Mouse (Mus musculus): ENCODE measurements around the gene Adam17.

- TF ChIP-seq CTCF (IDR thresholded peaks at IDR 0.05): no peak
- no peak for TF ChIP-seq EP300 (IDR thresholded peaks at IDR 0.05)
Measured at GRCm38 (mm10) chr12:21326325-21326724, 47.1 kb downstream of the Adam17 start.
